Mouse (Mus musculus): Measurements from ENCODE around the gene Cmtm3.
A peak's percentile ranks its signal among the peaks of the same experiment; 100 is the strongest.

Gene Cmtm3

GRCm38 (mm10) chr8:104383977-104384376 is 44.8 kb downstream of the Cmtm3 start:
- peak; percentile 87 to 92 for DNase-seq

GRCm38 (mm10) chr8:104386693-104387092 is 47.5 kb downstream of the Cmtm3 start:
- DNase-seq = no peak

- no peak for DNase-seq
These were observed 48.3 kb downstream of the Cmtm3 start for GRCm38 (mm10) chr8:104387501-104387900.

GRCm38 (mm10) chr8:104387980-104388379 is 48.8 kb downstream of the Cmtm3 start:
- DNase-seq = peak; percentile 84 to 90

- no peak for DNase-seq
These were observed 51.0 kb downstream of the Cmtm3 start for GRCm38 (mm10) chr8:104390245-104390644.

GRCm38 (mm10) chr8:104393139-104393538 is 53.9 kb downstream of the Cmtm3 start:
- no peak for DNase-seq

- DNase-seq = no peak
These were observed 54.6 kb downstream of the Cmtm3 start for GRCm38 (mm10) chr8:104393767-104394166.

- peak; percentile 52 to 55 for DNase-seq
These were observed 55.8 kb downstream of the Cmtm3 start for GRCm38 (mm10) chr8:104394801-104395702.

GRCm38 (mm10) chr8:104395703-104396357 is 56.6 kb downstream of the Cmtm3 start, which contains the start of gene Cmtm4:
Gene Cmtm4 (minus strand): TSS chr8:104395807.
- DNase-seq = peak; percentile 49 to 61

All from kidney, adult 8-10 months (tissue).